Mouse (Mus musculus): ENCODE measurements around the gene Zdhhc14. TPM values are rescaled to one million over a fixed set of nuclear protein-coding genes. Genes with fewer than 3 reads are reported as not detected.
"Not testable (repeated sequence)": the region's sequence is repeated elsewhere in the genome, so short reads cannot be mapped to it uniquely, and the experiment has no call there.

Zdhhc14 gene
- polyA plus RNA-seq, 1 experiment from 2014 or later, result 0.99 TPM

DNA sequence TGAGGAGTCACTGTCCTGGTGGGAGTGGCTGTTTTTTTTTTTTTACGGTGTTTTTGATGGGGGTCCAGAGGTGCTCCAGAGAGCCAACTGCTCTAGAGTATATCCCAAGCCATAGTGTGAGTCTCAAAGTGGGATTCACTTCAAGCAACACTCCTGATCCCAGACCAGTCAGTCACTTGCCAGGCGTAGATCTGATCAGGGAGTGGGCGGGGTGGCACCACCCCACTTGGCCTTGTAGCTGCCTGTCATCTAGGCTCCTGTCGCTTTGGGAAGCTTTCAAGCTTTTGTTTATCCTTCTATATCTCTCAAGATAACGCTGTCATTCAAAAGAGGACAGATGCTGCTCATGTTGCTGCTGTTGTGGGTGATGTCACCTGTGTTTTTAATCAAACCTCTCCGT, 130.4 kb downstream of the Zdhhc14 start:
- no peaks in the 10 kb centered on the region for H3K36me3 ChIP-seq (ENCODE audit: control insufficient read depth, insufficient read depth, low read length)
- no peak overlapping the region for H3K4me2 ChIP-seq (ENCODE audit: low read depth, low read length)
- H3K27ac ChIP-seq (ENCODE audit: low read length), result no peak overlapping the region
- no peak for ATAC-seq (ENCODE audit: insufficient read depth, low FRiP score)
- H3K9ac ChIP-seq (ENCODE audit: low read length), result no peak overlapping the region
- no peaks in the 10 kb centered on the region for H3K9me3 ChIP-seq (replicated peaks; ENCODE audit: control insufficient read depth, low read length)
- 45% methylated on average over 6 of the region's 6 CpGs for WGBS
- no peaks in the 10 kb centered on the region for H3K27me3 ChIP-seq (ENCODE audit: control insufficient read depth, insufficient read depth, low read length)
- H3K4me1 ChIP-seq (ENCODE audit: control insufficient read depth, insufficient read depth, low read length), result peaks cover 2% of the 10 kb centered on the region; the same call in 1 of the 2 replicates
- H3K4me3 ChIP-seq (replicated peaks; ENCODE audit: low read length), result no peak overlapping the region

DNA sequence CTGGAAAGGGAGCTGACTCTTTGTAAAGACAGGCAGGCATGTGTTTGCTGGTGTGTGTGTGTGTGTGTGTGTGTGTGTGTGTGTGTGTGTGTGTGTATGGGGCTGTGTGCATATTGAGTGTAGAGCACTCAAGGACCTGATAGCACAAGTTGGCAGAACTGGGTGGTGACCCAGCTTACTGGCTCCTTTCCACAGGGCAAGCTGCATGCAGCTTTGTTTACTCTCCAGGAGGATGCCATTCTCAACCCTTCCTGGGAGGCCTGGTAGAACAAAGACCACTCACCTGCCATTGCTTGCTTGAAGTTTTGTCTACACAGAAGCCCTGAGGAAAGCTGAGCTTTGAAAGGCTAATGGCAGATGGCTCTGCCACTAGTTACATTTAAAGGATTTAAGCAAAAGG, 130.8 kb downstream of the Zdhhc14 start:
- H3K36me3 ChIP-seq (ENCODE audit: control insufficient read depth, insufficient read depth, low read length), result no peaks in the 10 kb centered on the region
- H3K27me3 ChIP-seq (ENCODE audit: control insufficient read depth, insufficient read depth, low read length), result no peaks in the 10 kb centered on the region
- H3K9ac ChIP-seq (ENCODE audit: low read length), result no peak overlapping the region
- peaks cover 2% of the 10 kb centered on the region; the same call in 1 of the 2 replicates for H3K4me1 ChIP-seq (ENCODE audit: control insufficient read depth, insufficient read depth, low read length)
- no peaks in the 10 kb centered on the region for H3K9me3 ChIP-seq (replicated peaks; ENCODE audit: control insufficient read depth, low read length)
- no peak overlapping the region for H3K4me2 ChIP-seq (ENCODE audit: low read depth, low read length)
- H3K27ac ChIP-seq (ENCODE audit: low read length), result no peak overlapping the region
- H3K4me3 ChIP-seq (replicated peaks; ENCODE audit: low read length), result no peak overlapping the region
- ATAC-seq (ENCODE audit: insufficient read depth, low FRiP score), result peak; percentile 33

GRCm38 (mm10) chr17:5624815-5625214, 132.5 kb downstream of the Zdhhc14 start:
- not testable (repeated sequence) for H3K27me3 ChIP-seq (ENCODE audit: control insufficient read depth, insufficient read depth, low read length); ATAC-seq (ENCODE audit: insufficient read depth, low FRiP score); H3K4me3 ChIP-seq (replicated peaks; ENCODE audit: low read length); H3K4me1 ChIP-seq (ENCODE audit: control insufficient read depth, insufficient read depth, low read length); H3K36me3 ChIP-seq (ENCODE audit: control insufficient read depth, insufficient read depth, low read length); H3K27ac ChIP-seq (ENCODE audit: low read length); H3K9me3 ChIP-seq (replicated peaks; ENCODE audit: control insufficient read depth, low read length); H3K9ac ChIP-seq (ENCODE audit: low read length); H3K4me2 ChIP-seq (ENCODE audit: low read depth, low read length)
- WGBS, result 62% methylated on average over 1 of the region's 1 CpGs

- H3K36me3 ChIP-seq (ENCODE audit: control insufficient read depth, insufficient read depth, low read length), result no peaks in the 10 kb centered on the region
- WGBS, result 58% methylated on average over 3 of the region's 3 CpGs
- no peak for ATAC-seq (ENCODE audit: insufficient read depth, low FRiP score)
- H3K4me1 ChIP-seq (ENCODE audit: control insufficient read depth, insufficient read depth, low read length), result peaks cover 2% of the 10 kb centered on the region; the same call in 1 of the 2 replicates
- no peak overlapping the region for H3K9ac ChIP-seq (ENCODE audit: low read length)
- H3K27ac ChIP-seq (ENCODE audit: low read length), result no peak overlapping the region
- no peak overlapping the region for H3K4me2 ChIP-seq (ENCODE audit: low read depth, low read length)
- H3K27me3 ChIP-seq (ENCODE audit: control insufficient read depth, insufficient read depth, low read length), result no peaks in the 10 kb centered on the region
- H3K9me3 ChIP-seq (replicated peaks; ENCODE audit: control insufficient read depth, low read length), result no peaks in the 10 kb centered on the region
- no peak overlapping the region for H3K4me3 ChIP-seq (replicated peaks; ENCODE audit: low read length)
Observed at GRCm38 (mm10) chr17:5626402-5626801, 134.0 kb downstream of the Zdhhc14 start.

DNA sequence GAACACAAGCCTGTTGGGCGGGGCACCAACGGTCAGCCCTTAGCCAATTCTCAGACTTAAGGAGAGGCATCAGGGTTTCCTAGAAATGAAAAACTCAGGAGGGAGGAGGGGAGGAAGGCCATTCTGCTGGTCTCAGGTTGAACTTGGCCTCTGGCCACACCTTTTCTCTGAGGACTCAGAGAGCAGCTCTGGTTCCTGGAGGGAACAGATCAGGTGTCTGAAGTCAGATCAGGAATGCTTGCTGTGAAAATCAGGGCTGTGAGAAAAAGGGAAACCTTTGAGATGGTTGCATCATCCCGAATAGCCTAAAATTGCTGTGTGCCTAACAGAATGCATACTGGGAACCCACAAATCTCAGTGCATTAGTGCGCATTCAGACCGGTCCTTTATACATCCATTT, 135.3 kb downstream of the Zdhhc14 start:
- 89% methylated on average over 5 of the region's 5 CpGs for WGBS
- no peak overlapping the region for H3K9ac ChIP-seq (ENCODE audit: low read length)
- H3K36me3 ChIP-seq (ENCODE audit: control insufficient read depth, insufficient read depth, low read length), result no peaks in the 10 kb centered on the region
- H3K4me2 ChIP-seq (ENCODE audit: low read depth, low read length), result no peak overlapping the region
- H3K9me3 ChIP-seq (replicated peaks; ENCODE audit: control insufficient read depth, low read length), result no peaks in the 10 kb centered on the region
- H3K27ac ChIP-seq (ENCODE audit: low read length), result no peak overlapping the region
- no peaks in the 10 kb centered on the region for H3K27me3 ChIP-seq (ENCODE audit: control insufficient read depth, insufficient read depth, low read length)
- no peak overlapping the region for H3K4me3 ChIP-seq (replicated peaks; ENCODE audit: low read length)
- H3K4me1 ChIP-seq (ENCODE audit: control insufficient read depth, insufficient read depth, low read length), result peaks cover 2% of the 10 kb centered on the region; the same call in 1 of the 2 replicates
- no peak for ATAC-seq (ENCODE audit: insufficient read depth, low FRiP score)

- Histone ChIP-seq H3K36me3 (ENCODE audit: control insufficient read depth, insufficient read depth, low read length) (no peaks in the 10 kb centered on the region), H3K4me3 (replicated peaks; ENCODE audit: low read length) (no peak overlapping the region), H3K4me1 (ENCODE audit: control insufficient read depth, insufficient read depth, low read length) (no peaks in the 10 kb centered on the region), H3K9ac (ENCODE audit: low read length) (no peak overlapping the region), H3K27ac (ENCODE audit: low read length) (no peak overlapping the region), H3K9me3 (replicated peaks; ENCODE audit: control insufficient read depth, low read length) (no peaks in the 10 kb centered on the region), H3K4me2 (ENCODE audit: low read depth, low read length) (no peak overlapping the region), H3K27me3 (ENCODE audit: control insufficient read depth, insufficient read depth, low read length) (no peaks in the 10 kb centered on the region)
- WGBS, result 47% methylated on average over 4 of the region's 4 CpGs
- no peak for ATAC-seq (ENCODE audit: insufficient read depth, low FRiP score)
Observed at GRCm38 (mm10) chr17:5629651-5630050, 137.3 kb downstream of the Zdhhc14 start.

- H3K4me3 ChIP-seq (replicated peaks; ENCODE audit: low read length), result no peak overlapping the region
- no peak overlapping the region for H3K9ac ChIP-seq (ENCODE audit: low read length)
- ATAC-seq (ENCODE audit: insufficient read depth, low FRiP score), result no peak
- no peak overlapping the region for H3K27ac ChIP-seq (ENCODE audit: low read length)
- no peaks in the 10 kb centered on the region for H3K36me3 ChIP-seq (ENCODE audit: control insufficient read depth, insufficient read depth, low read length)
- no peak overlapping the region for H3K4me2 ChIP-seq (ENCODE audit: low read depth, low read length)
- H3K4me1 ChIP-seq (ENCODE audit: control insufficient read depth, insufficient read depth, low read length), result no peaks in the 10 kb centered on the region
- no peaks in the 10 kb centered on the region for H3K9me3 ChIP-seq (replicated peaks; ENCODE audit: control insufficient read depth, low read length)
- 65% methylated on average over 2 of the region's 2 CpGs for WGBS
- no peaks in the 10 kb centered on the region for H3K27me3 ChIP-seq (ENCODE audit: control insufficient read depth, insufficient read depth, low read length)
Observed at GRCm38 (mm10) chr17:5635254-5635653, 142.9 kb downstream of the Zdhhc14 start.

GRCm38 (mm10) chr17:5641436-5641835, 149.1 kb downstream of the Zdhhc14 start:
- Histone ChIP-seq H3K27me3 (ENCODE audit: control insufficient read depth, insufficient read depth, low read length) (no peaks in the 10 kb centered on the region), H3K9ac (ENCODE audit: low read length) (no peak overlapping the region), H3K4me3 (replicated peaks; ENCODE audit: low read length) (no peak overlapping the region), H3K27ac (ENCODE audit: low read length) (no peak overlapping the region), H3K36me3 (ENCODE audit: control insufficient read depth, insufficient read depth, low read length) (no peaks in the 10 kb centered on the region), H3K9me3 (replicated peaks; ENCODE audit: control insufficient read depth, low read length) (no peaks in the 10 kb centered on the region), H3K4me1 (ENCODE audit: control insufficient read depth, insufficient read depth, low read length) (no peaks in the 10 kb centered on the region), H3K4me2 (ENCODE audit: low read depth, low read length) (no peak overlapping the region)
- 79% methylated on average over 8 of the region's 8 CpGs for WGBS
- no peak for ATAC-seq (ENCODE audit: insufficient read depth, low FRiP score)

- Histone ChIP-seq H3K9ac (ENCODE audit: low read length) (no peak overlapping the region), H3K27ac (ENCODE audit: low read length) (no peak overlapping the region), H3K27me3 (ENCODE audit: control insufficient read depth, insufficient read depth, low read length) (no peaks in the 10 kb centered on the region), H3K9me3 (replicated peaks; ENCODE audit: control insufficient read depth, low read length) (no peaks in the 10 kb centered on the region), H3K36me3 (ENCODE audit: control insufficient read depth, insufficient read depth, low read length) (no peaks in the 10 kb centered on the region), H3K4me3 (replicated peaks; ENCODE audit: low read length) (no peak overlapping the region), H3K4me2 (ENCODE audit: low read depth, low read length) (no peak overlapping the region), H3K4me1 (ENCODE audit: control insufficient read depth, insufficient read depth, low read length) (no peaks in the 10 kb centered on the region)
- WGBS, result 56% methylated on average over 15 of the region's 15 CpGs
- no peak for ATAC-seq (ENCODE audit: insufficient read depth, low FRiP score)
Observed at GRCm38 (mm10) chr17:5642918-5643721, 150.8 kb downstream of the Zdhhc14 start.

Data from stomach, embryonic 16.5 days (tissue).